Mouse (Mus musculus) cerebellum, adult (tissue): ENCODE measurements around the gene Ccnjl.

ENCODE experiments used
- ATAC-seq: cut with Nextera tagmentation; 2 replicates; pipeline ENCODE4 v1.9.2; 2017; ENCODE audit warnings: mild to moderate bottlenecking, moderate library complexity, mixed read lengths; ENCODE audit not compliant: insufficient number of reproducible peaks, low FRiP score, low TSS enrichment

Gene Ccnjl

DNA sequence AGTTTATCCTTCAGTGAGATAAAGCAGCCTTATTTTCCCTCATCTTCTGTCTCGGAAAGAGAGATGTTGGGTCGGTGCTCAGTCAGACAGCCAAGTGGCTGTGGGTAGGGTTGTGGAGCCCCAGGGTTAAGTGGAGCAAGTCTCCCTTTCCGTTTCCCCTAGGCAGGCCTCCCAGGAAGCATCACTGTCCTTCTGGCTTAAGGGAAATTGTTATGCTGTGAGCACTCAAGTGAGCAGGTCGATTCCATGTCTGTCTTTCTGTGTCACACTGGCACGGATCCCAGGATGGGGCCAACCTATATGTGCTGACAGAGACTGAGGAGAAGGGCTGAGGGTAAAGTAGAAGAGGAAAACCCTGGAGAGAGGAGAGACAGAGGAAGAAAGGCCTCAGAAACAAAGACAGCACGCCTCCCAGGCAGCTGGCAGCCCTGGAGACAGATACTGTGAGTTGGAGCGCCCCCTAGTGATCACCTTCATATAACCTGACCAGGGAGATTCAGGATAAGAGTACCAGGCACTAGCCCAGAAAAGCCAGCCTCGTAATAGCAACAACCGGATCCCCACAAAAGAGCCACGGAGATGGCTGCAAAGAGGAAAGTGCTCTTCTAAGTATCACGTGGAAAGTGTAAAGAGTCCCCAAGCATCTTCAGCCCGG is 84.4 kb downstream of the Ccnjl start:
- peak; percentile 92 for ATAC-seq

DNA sequence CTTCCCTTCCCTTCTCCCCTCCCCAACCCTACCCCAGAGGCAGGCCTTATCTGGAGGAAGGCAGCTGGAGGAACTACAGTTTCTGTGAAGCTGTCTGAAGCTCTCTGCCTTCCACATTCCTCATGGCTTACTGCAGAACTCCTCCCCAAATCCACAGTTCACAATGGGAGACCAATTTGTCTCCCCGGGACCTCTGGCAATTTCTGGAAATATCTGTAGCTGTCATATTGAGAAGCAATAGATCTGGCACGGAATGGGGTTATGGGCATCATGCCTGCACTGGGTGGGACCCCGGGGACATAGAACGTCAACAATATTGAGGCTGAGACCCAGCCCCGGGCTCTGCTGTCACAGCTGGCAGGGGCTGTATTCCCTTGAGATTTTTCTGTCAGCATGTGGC is 89.3 kb downstream of the Ccnjl start:
- no peak for ATAC-seq

DNA sequence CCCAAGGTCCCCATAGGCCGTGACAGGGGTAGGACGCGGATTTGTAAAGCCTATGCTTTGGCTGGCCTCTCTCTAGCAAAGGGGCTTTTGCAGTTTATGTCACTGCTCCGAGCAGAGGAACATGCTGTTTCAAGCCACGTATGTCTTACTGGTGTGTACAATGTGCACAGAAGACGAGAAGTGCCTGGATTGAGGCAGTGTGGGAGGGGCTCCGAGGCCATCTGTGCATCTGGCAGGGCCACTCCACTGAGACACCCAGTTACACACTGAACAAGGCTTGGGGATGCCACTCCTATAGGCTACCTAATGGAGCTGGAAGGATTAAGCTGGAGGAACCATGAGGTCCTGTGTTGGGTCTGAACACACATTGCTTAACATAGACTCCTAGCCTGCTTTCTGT is 89.8 kb downstream of the Ccnjl start:
- ATAC-seq, result peak; percentile 52

DNA sequence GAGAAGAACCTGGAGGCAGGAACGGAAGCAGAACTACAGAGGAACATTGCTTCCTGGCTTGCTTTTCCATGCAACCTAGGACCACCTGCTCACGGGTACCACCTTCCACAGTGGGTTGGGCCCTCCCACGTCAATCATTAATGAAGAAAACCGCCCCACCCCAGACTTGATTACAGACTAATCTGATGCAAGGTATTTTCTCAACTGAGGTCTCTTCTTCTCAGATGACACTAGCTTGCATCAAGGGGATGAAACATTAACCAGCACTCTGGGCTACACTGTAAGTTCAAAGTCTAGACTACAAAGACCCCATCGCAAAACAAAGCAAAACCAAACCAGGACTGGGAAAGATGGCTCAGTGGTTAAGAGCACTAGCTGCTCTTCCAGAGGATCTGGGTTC is 93.2 kb downstream of the Ccnjl start:
- no peak for ATAC-seq

DNA sequence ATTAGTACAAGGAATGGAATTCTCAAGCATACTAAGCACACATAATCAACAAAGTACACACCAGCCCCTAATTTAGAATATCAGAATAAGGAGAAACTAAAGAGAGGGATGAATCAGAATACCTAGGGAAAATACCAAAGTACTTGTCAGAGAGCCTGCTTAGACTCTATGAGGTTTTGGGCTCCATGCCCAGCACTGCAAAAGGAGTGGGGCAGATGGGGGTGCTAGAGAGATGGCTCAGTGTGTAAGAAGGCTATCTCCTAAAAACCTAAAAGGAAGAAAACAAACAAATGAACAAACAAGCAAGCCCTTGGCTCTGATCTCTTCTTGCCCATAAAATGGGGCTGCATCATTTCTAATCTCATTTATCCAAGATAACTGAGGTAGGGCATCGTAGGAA is 95.8 kb downstream of the Ccnjl start:
- ATAC-seq, result no peak

DNA sequence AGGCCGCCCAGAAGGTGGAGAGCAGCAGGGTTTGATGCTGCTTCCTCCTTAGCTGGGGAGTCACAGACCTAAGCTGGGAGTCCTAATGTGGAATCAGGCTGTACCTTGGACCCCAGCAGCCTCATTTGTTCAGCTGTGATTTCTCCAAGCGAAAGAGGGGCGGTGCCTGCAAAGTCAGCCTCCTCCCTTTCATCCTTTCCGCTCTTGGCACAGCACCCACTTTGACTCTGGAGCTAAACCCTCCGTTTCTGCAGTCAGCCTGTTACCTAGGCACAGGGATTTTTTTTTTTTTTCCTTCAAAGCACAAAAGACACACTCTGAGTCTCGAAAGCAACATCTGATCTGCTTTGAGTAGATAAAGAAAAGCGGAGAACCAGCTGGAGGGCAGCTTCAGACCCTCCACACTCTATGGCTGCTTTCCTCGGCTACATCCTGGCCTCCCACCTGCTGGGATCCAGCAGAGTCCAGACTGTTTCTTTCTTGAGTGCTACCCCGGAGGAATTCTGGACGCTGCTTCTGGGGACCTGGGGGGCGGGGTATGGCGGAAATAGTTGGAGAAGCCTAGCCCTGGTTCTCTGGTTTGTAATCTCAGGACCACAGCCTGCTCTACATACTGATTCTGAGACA is 97.8 kb downstream of the Ccnjl start:
- peak; percentile 51; the same call in 1 of the 2 replicates for ATAC-seq

DNA sequence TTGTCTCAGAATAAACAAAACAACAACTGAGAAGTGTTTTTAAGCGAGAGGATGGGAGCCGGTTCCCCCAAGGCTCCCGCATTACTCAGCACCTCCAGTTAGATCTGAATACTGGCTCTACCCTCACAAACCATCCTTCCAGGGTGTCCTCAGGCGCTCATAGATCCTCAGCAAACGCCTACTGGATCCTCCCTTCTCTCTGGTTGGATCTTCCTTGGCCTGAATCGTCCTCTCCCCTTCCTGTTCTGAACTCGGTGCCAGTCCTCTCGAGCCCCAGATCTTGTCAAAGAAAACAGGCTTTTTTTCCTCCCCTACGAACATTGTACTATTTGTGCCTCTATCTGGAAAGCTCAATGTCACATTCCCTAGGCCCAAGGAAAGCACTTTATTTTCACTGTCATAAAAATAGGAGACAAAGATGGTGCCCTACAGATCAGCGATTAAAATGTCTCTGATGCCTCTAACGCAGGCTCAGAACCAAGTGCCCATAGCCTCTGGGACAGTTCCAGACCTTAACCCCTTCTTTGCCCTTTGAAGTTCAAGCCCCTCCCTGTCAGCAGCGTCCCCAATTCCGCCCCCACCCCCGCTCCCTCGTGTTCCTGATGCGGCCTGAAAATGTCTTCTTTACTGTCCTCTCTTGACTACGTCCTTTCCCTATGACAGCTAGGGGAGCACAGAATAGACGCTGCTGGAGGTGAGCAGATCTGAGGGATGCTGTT is 98.5 kb downstream of the Ccnjl start:
- peak; percentile 77 for ATAC-seq

DNA sequence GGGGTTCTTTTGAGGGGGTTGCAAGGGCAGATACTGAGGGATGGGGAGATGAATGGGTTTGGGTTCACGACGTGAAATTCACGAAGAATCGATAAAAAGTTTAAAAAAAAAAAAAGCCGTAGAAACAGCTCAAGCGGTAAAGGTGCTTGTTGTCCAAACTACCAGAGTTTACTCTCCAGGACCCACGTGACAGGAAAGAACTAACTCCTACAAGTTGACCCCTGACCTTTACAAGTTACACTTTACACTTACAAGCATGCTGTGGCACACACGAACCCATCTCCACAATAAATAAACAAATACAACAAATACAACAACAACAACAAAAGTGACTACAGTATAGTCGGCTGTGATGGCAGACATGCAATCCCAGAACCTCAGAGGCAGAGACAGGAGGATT is 103.1 kb downstream of the Ccnjl start:
- no peak for ATAC-seq

DNA sequence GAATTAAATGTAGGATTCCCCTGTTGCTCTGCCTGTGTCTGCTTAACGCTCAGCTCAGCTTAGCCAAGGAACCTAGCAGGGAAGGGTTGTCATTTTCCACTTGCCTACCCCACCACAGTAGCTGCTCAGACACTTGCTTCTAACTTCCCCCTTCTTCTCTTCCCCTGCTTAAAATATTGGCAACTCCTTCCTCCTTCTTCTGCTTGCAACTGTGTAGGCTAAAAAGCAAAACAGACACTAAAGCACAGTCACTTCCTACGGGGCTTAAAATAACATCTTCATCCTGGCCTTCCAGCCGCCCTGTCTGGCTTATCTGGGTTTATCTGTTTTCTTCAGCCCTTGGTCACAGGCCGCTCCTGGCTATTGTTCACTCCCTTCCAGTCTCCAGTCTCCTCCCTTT is 104.0 kb downstream of the Ccnjl start:
- no peak for ATAC-seq

DNA sequence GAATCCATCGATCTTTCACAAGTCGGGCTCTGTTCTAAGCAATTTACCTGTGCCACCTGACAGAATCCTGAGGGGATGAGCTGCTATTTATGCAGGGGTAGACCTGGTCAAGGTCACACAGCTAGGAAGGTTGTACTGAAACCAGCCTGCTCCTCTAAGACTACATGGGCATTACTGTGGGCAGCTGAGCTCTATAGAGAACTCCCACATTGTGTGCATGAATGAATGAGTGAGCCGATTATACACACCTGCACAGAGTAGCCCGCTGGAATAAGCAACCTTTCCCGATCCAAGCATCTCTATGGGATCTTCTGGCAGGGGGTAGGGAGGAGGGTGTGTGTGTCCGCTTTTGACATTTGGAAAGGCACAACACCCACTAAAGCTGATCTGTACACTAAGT is 104.6 kb downstream of the Ccnjl start:
- no peak for ATAC-seq

DNA sequence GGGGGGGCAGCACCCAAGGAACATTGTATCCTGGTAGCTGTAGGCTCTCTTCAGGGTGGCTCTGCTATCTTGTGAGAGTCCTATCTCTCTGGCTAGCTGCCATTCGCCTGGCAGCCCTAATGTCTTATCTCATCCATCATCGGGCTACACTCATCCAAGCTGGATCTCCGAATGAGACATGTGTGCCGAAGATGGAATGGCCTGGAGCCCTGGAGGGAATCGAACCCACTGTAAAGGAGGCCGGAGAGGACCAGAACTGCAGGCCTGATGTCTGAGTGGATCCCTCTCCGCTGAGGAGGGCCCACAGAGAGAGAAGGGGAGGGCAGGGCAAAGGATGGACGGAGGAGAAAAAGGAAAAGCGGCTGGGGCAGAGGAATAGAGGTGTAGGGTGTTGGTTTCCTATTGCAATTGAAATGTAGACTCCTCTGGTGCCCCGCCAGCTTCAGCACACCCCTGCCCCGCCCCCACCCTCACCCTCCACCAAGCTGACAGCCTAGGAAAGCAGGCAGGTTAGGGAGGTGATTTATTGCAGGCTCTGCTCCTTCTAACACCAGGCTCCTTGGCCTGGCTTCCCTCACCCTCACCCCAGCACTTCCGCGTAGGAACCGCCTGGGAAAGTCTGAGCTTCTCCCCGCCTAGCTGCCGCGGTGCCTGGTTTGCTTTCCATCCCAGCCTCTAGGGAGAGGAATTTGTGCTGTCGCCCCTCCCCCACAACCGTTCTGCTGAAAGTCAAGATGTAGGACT is 105.2 kb downstream of the Ccnjl start:
- no peak for ATAC-seq
